ENCODE assay signal across 19 mouse cellular contexts in genomic region chr5:121076741-121077140, GRCm38 (mm10).
DNase-seq lines count a peak whose midpoint lies in the region; ATAC-seq lines count a peak whose summit lies in the region.
"Had no signal": no experiment of that assay in that cellular context is flagged by ENCODE, and none has a peak within 500 bp of the region (broad histone marks: within the 10 kb centered on the region; RNA-seq: fewer than 3 reads in every experiment).

No protein-coding gene starts in this region.

- no peak overlapping the region for H3K4me2 ChIP-seq in midbrain, embryonic 12.5 days (replicated peaks)
- no peak overlapping the region for H3K4me2 ChIP-seq in midbrain, embryonic 15.5 days
- H3K4me2 ChIP-seq: heart, embryonic 15.5 days; limb, embryonic 12.5 days; liver, embryonic 13.5 days had no signal

- WGBS in midbrain, embryonic 12.5 days: 75% methylated on average over 7 of the region's 7 CpGs
- 83% methylated on average over 7 of the region's 7 CpGs for WGBS in midbrain, embryonic 10.5 days
- WGBS in midbrain, embryonic 15.5 days: 57% methylated on average over 6 of the region's 7 CpGs

- H3K9me3 ChIP-seq in midbrain, embryonic 12.5 days: no peaks in the 10 kb centered on the region
- H3K9me3 ChIP-seq in midbrain, embryonic 10.5 days (replicated peaks): peaks cover 7% of the 10 kb centered on the region; the same call in 1 of the 2 replicates
- H3K9me3 ChIP-seq in midbrain, embryonic 15.5 days: no peaks in the 10 kb centered on the region
- H3K9me3 ChIP-seq: heart, embryonic 15.5 days; limb, embryonic 12.5 days; liver, embryonic 13.5 days had no signal

- H3K27ac ChIP-seq in midbrain, embryonic 12.5 days (replicated peaks): 0 out of 2 replicates have a peak overlapping the region, but pooled peaks have one; percentile 42
- no peak overlapping the region for H3K27ac ChIP-seq in midbrain, embryonic 10.5 days (replicated peaks)
- peak overlapping the region; percentile 57 for H3K27ac ChIP-seq in midbrain, embryonic 15.5 days
- H3K27ac ChIP-seq: heart, embryonic 15.5 days; limb, embryonic 12.5 days; liver, embryonic 13.5 days had no signal

- no peaks in the 10 kb centered on the region for H3K27me3 ChIP-seq in midbrain, embryonic 12.5 days
- no peaks in the 10 kb centered on the region for H3K27me3 ChIP-seq in midbrain, embryonic 10.5 days (ENCODE audit: low read depth, poor library complexity, severe bottlenecking)
- H3K27me3 ChIP-seq in midbrain, embryonic 15.5 days (replicated peaks): no peaks in the 10 kb centered on the region
- H3K27me3 ChIP-seq: heart, embryonic 15.5 days; limb, embryonic 12.5 days; liver, embryonic 13.5 days; megakaryocyte, embryonic 14.5 days had no signal

- H3K36me3 ChIP-seq in midbrain, embryonic 12.5 days: no peaks in the 10 kb centered on the region
- H3K36me3 ChIP-seq in midbrain, embryonic 10.5 days: no peaks in the 10 kb centered on the region
- no peaks in the 10 kb centered on the region for H3K36me3 ChIP-seq in midbrain, embryonic 15.5 days (replicated peaks)
- H3K36me3 ChIP-seq: heart, embryonic 15.5 days; limb, embryonic 12.5 days; liver, embryonic 13.5 days had no signal

- peak; percentile 61 to 65 for DNase-seq in cerebellum, postnatal 10 days
- no peak for DNase-seq in midbrain, embryonic 10.5 days (ENCODE audit: low spot score)
- peak; percentile 85 for DNase-seq in retina, postnatal 1 day
- DNase-seq in layer of hippocampus, postnatal 14 days (ENCODE audit: low spot score in 2 of 2): no peak
- DNase-seq: cerebellum, adult 2 months; embryo, embryonic 11 days; heart, adult 18-20 months; kidney, adult 18-20 months; kidney, postnatal 14 days; liver, embryonic 13.5 days; right cerebral cortex, postnatal 4 days; thymus, postnatal 25 days had no signal

- H3K4me3 ChIP-seq in midbrain, embryonic 12.5 days: no peak overlapping the region
- no peak overlapping the region for H3K4me3 ChIP-seq in midbrain, embryonic 10.5 days
- no peak overlapping the region for H3K4me3 ChIP-seq in midbrain, embryonic 15.5 days
- H3K4me3 ChIP-seq: heart, embryonic 15.5 days; limb, embryonic 12.5 days; liver, embryonic 13.5 days; megakaryocyte, embryonic 14.5 days had no signal

- H3K4me1 ChIP-seq in midbrain, embryonic 12.5 days: 0 out of 2 replicates have a peak, but pooled peaks cover 2% of the 10 kb centered on the region
- H3K4me1 ChIP-seq in midbrain, embryonic 10.5 days: no peaks in the 10 kb centered on the region
- H3K4me1 ChIP-seq in midbrain, embryonic 15.5 days: peaks cover 8% of the 10 kb centered on the region
- H3K4me1 ChIP-seq: heart, embryonic 15.5 days; limb, embryonic 12.5 days; liver, embryonic 13.5 days; megakaryocyte, embryonic 14.5 days had no signal

- ATAC-seq in cerebellum, adult (ENCODE audit: insufficient number of reproducible peaks, low FRiP score, low TSS enrichment): no peak
- no peak for ATAC-seq in midbrain, embryonic 12.5 days (ENCODE audit: low FRiP score, low read depth)
- no peak for ATAC-seq in midbrain, embryonic 15.5 days (replicated peaks)
- no peak for ATAC-seq in megakaryocyte, adult 5-6 weeks (ENCODE audit: poor library complexity, severe bottlenecking)

- no peak overlapping the region for H3K9ac ChIP-seq in midbrain, embryonic 12.5 days (replicated peaks)
- no peak overlapping the region for H3K9ac ChIP-seq in midbrain, embryonic 15.5 days
- H3K9ac ChIP-seq: heart, embryonic 15.5 days; limb, embryonic 12.5 days; liver, embryonic 13.5 days had no signal

Comparison
In these comparisons a context has a peak if more than half of its experiments do, and no peak if none do; other contexts are left out.
1. DNase-seq: peak in cerebellum, postnatal 10 days (2 of 2) and retina, postnatal 1 day (single experiment); none in midbrain, embryonic 10.5 days (single experiment) and layer of hippocampus, postnatal 14 days (0 of 2).